Mouse (Mus musculus): ENCODE measurements at regions not wholly inside any gene's neighbourhood (a gene's known extent, or its start where the extent isn't known, plus 50 kb on each side); places are given as distances from the start of the nearest gene placed in this dataset.

- no peak for TF ChIP-seq POLR2A (IDR thresholded peaks at IDR 0.05; ENCODE audit: control insufficient read depth, low read depth, low read length)
- TF ChIP-seq CTCF (IDR thresholded peaks at IDR 0.05; ENCODE audit: control insufficient read depth, insufficient read depth, insufficient replicate concordance, low read depth, low read length): no peak
These were observed 109.5 kb upstream of the Hes1 start for GRCm38 (mm10) chr16:29954700-29955099.
